Mouse (Mus musculus) gastrocnemius, postnatal 36 days (tissue): Measurements from ENCODE around the gene Samd14. TPM values are rescaled to one million over a fixed set of nuclear protein-coding genes. Genes with fewer than 3 reads are reported as not detected.

Source experiments
- DNase-seq, 2 experiments: peaks; one replicate each; pipeline ENCODE4 v3.0.0; 2022
- intact Hi-C: fragments of 180-260 bp; cut with DNase I; formaldehyde crosslinking; loops from one replicate; pipeline ENCODE4 v1.15.1; 2025
- total RNA-seq, 2 experiments: library from RNA; stranded (reverse); gene quantifications; 2 replicates each; pipeline ENCODE4 v1.2.3; 2021

The Samd14 gene
- total RNA-seq, 2 experiments from 2014 or later, result 0.44 to 0.56 TPM

GRCm38 (mm10) chr11:95026849-95027248 is 17.2 kb downstream of the Samd14 start:
- no peak for DNase-seq
- intact Hi-C loops, result no loop called here

- DNase-seq, result no peak
- intact Hi-C loops, result no loop called here
These were observed 18.3 kb downstream of the Samd14 start for GRCm38 (mm10) chr11:95027850-95028470.

- DNase-seq, result no peak
- intact Hi-C loops, result no loop called here
These were observed 23.3 kb downstream of the Samd14 start for GRCm38 (mm10) chr11:95032945-95033344.

- DNase-seq, result no peak
- intact Hi-C loops, result no loop called here
These were observed 23.9 kb downstream of the Samd14 start for GRCm38 (mm10) chr11:95033617-95034016.

GRCm38 (mm10) chr11:95034902-95035301 is 25.2 kb downstream of the Samd14 start:
- DNase-seq, result no peak
- intact Hi-C loops, result no loop called here

- no peak for DNase-seq
- intact Hi-C loops, result no loop called here
These were observed 26.8 kb downstream of the Samd14 start for GRCm38 (mm10) chr11:95036521-95036920.

GRCm38 (mm10) chr11:95037306-95037705 is 27.6 kb downstream of the Samd14 start:
- intact Hi-C loops, result no loop called here
- DNase-seq, result no peak

GRCm38 (mm10) chr11:95038156-95038817 is 28.6 kb downstream of the Samd14 start:
- intact Hi-C loops, result no loop called here

GRCm38 (mm10) chr11:95038818-95039655 is 29.4 kb downstream of the Samd14 start:
- intact Hi-C loops, result no loop called here
- DNase-seq, result peak in 1 of 2 experiments; percentile 16

More at GRCm38 (mm10) chr11:95038156-95038817, 28.6 kb downstream of the Samd14 start:
- peak in 1 of 2 experiments; percentile 11 for DNase-seq

GRCm38 (mm10) chr11:95039766-95040165 is 30.1 kb downstream of the Samd14 start:
- intact Hi-C loops, result no loop called here
- DNase-seq, result no peak

- DNase-seq, result peak; percentile 72 to 75
- intact Hi-C loops, result no loop called here
These were observed 30.9 kb downstream of the Samd14 start for GRCm38 (mm10) chr11:95040491-95041138.

- intact Hi-C loops, result no loop called here
- DNase-seq, result peak; percentile 91 to 95
These were observed 31.5 kb downstream of the Samd14 start, which contains the start of gene Pdk2 for GRCm38 (mm10) chr11:95041139-95041609. Pdk2 (minus strand) TSS chr11:95041354.

GRCm38 (mm10) chr11:95042096-95042495 is 32.4 kb downstream of the Samd14 start:
- peak; percentile 77 to 87 for DNase-seq
- intact Hi-C loops, result no loop called here

GRCm38 (mm10) chr11:95043060-95043459 is 33.4 kb downstream of the Samd14 start:
- DNase-seq, result no peak
- intact Hi-C loops, result no loop called here

- intact Hi-C loops, result no loop called here
- DNase-seq, result no peak
These were observed 33.9 kb downstream of the Samd14 start for GRCm38 (mm10) chr11:95043608-95044007.

- no peak for DNase-seq
- intact Hi-C loops, result no loop called here
These were observed 34.6 kb downstream of the Samd14 start for GRCm38 (mm10) chr11:95044185-95044870.

- DNase-seq, result no peak
- intact Hi-C loops, result loop anchor here (1.0 to 2.0 kb wide), 2 partner anchors 28 to 59 kb away; no protein-coding TSS in a partner anchor
These were observed 37.5 kb downstream of the Samd14 start for GRCm38 (mm10) chr11:95046980-95047680.

- intact Hi-C loops, result loop anchor here (5.0 kb wide), 1 partner anchor 184 kb away; no protein-coding TSS in a partner anchor
- DNase-seq, result no peak
These were observed 43.4 kb downstream of the Samd14 start for GRCm38 (mm10) chr11:95053062-95053461.
